Mouse (Mus musculus): ENCODE measurements around the gene Rp9. TPM values are rescaled to one million over a fixed set of nuclear protein-coding genes. Genes with fewer than 3 reads are reported as not detected.

Rp9 gene
- 129 and 142 TPM in 2 replicates for total RNA-seq (2015)
- total RNA-seq (2017) = 178 and 208 TPM in 2 replicates

GRCm38 (mm10) chr9:22469643-22470042, at the start of gene Rp9:
TSS of gene Rp9 (minus strand) at chr9:22469743.
- no peak for ATAC-seq (replicated peaks; ENCODE audit: poor library complexity)

- ATAC-seq (replicated peaks; ENCODE audit: poor library complexity) = peak; percentile 95
Observed at GRCm38 (mm10) chr9:22518394-22519041, 49.0 kb upstream of the Rp9 start.

- no peak for ATAC-seq (replicated peaks; ENCODE audit: poor library complexity)
Observed at GRCm38 (mm10) chr9:22515076-22515475, 45.5 kb upstream of the Rp9 start.

GRCm38 (mm10) chr9:22505574-22505973, 36.0 kb upstream of the Rp9 start:
- 0 out of 2 replicates have a peak, but pooled peaks have one; percentile 14 for ATAC-seq (replicated peaks; ENCODE audit: poor library complexity)

- ATAC-seq (replicated peaks; ENCODE audit: poor library complexity) = no peak
Observed at GRCm38 (mm10) chr9:22503581-22503980, 34.0 kb upstream of the Rp9 start.

GRCm38 (mm10) chr9:22502972-22503371, 33.4 kb upstream of the Rp9 start:
- ATAC-seq (replicated peaks; ENCODE audit: poor library complexity) = no peak

GRCm38 (mm10) chr9:22497021-22497767, 27.7 kb upstream of the Rp9 start:
- no peak for ATAC-seq (replicated peaks; ENCODE audit: poor library complexity)

- ATAC-seq (replicated peaks; ENCODE audit: poor library complexity) = no peak
Observed at GRCm38 (mm10) chr9:22495133-22495532, 25.6 kb upstream of the Rp9 start.

GRCm38 (mm10) chr9:22494203-22494807, 24.8 kb upstream of the Rp9 start:
- ATAC-seq (replicated peaks; ENCODE audit: poor library complexity) = peak; percentile 68

- no peak for ATAC-seq (replicated peaks; ENCODE audit: poor library complexity)
Observed at GRCm38 (mm10) chr9:22488963-22489362, 19.4 kb upstream of the Rp9 start.

- no peak for ATAC-seq (replicated peaks; ENCODE audit: poor library complexity)
Observed at GRCm38 (mm10) chr9:22486211-22486610, 16.7 kb upstream of the Rp9 start.

GRCm38 (mm10) chr9:22484562-22485308, 15.2 kb upstream of the Rp9 start:
- no peak for ATAC-seq (replicated peaks; ENCODE audit: poor library complexity)

GRCm38 (mm10) chr9:22483866-22484561, 14.5 kb upstream of the Rp9 start:
- no peak for ATAC-seq (replicated peaks; ENCODE audit: poor library complexity)

- ATAC-seq (replicated peaks; ENCODE audit: poor library complexity) = no peak
Observed at GRCm38 (mm10) chr9:22478946-22479345, 9.4 kb upstream of the Rp9 start.

GRCm38 (mm10) chr9:22476265-22476664, 6.7 kb upstream of the Rp9 start:
- no peak for ATAC-seq (replicated peaks; ENCODE audit: poor library complexity)

- peak; percentile 97 for ATAC-seq (replicated peaks; ENCODE audit: poor library complexity)
Observed at GRCm38 (mm10) chr9:22475424-22475868, 5.9 kb upstream of the Rp9 start, which contains the start of gene Bbs9. TSS of gene Bbs9 (plus strand) at chr9:22475715.

- no peak for ATAC-seq (replicated peaks; ENCODE audit: poor library complexity)
Observed at GRCm38 (mm10) chr9:22468899-22469259, 664 bp downstream of the Rp9 start.

GRCm38 (mm10) chr9:22468170-22468898, 1.2 kb downstream of the Rp9 start:
- ATAC-seq (replicated peaks; ENCODE audit: poor library complexity) = peak; percentile 78

- ATAC-seq (replicated peaks; ENCODE audit: poor library complexity) = peak; percentile 63
Observed at GRCm38 (mm10) chr9:22467371-22468169, 2.0 kb downstream of the Rp9 start.

All from megakaryocyte progenitor cell, adult 5-6 weeks (primary cell).